Mouse (Mus musculus): ENCODE measurements around the gene Tenm3.

The Tenm3 gene
- long read RNA-seq, experiment 1, partial matches to known transcripts = 0 of 4 reads
- long read RNA-seq, experiment 1, other reads (novel, unspliced or antisense) = 4 of 4 reads
- long read RNA-seq, experiment 2, partial matches to known transcripts = 2 of 8 reads
- long read RNA-seq, experiment 2, other reads (novel, unspliced or antisense) = 6 of 8 reads

- intact Hi-C loops (cut with DNase I) = no loop called here
These were observed at the start of gene Tenm3 for GRCm38 (mm10) chr8:48843931-48844285. TSS of gene Tenm3 (minus strand) at chr8:48843951.

GRCm38 (mm10) chr8:48890216-48890765 lies 46.5 kb upstream of the Tenm3 start:
- intact Hi-C loops (cut with DNase I) = no loop called here

GRCm38 (mm10) chr8:48884270-48884669 lies 40.5 kb upstream of the Tenm3 start:
- intact Hi-C loops (cut with DNase I) = no loop called here

GRCm38 (mm10) chr8:48880585-48880984 lies 36.8 kb upstream of the Tenm3 start:
- intact Hi-C loops (cut with DNase I) = no loop called here

- intact Hi-C loops (cut with DNase I) = no loop called here
These were observed 22.2 kb upstream of the Tenm3 start for GRCm38 (mm10) chr8:48865972-48866371.

GRCm38 (mm10) chr8:48865485-48865884 lies 21.7 kb upstream of the Tenm3 start:
- intact Hi-C loops (cut with DNase I) = no loop called here

- intact Hi-C loops (cut with DNase I) = no loop called here
These were observed 6.7 kb upstream of the Tenm3 start for GRCm38 (mm10) chr8:48850223-48851010.

- intact Hi-C loops (cut with DNase I) = no loop called here
These were observed 5.4 kb upstream of the Tenm3 start for GRCm38 (mm10) chr8:48849091-48849616.

DNA sequence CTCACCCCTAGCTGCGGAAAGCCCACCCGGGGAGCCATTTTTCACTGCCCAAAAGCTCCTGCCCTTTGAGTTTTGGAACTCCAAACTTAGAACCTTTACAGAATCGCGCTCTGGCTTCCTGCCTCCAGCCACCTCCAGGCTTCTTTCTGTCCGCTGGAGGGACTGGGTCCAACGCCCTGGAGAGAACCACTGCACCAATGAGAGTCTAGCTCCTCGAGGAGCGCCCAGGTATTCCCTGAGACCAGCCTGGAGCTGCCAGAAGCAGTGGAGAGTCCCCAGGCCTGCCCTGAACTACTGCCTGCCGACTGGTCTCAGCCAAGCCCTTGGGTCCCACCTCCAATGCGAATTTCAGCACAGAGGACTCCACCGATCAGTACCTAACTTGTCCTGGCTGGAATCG lies 1.2 kb upstream of the Tenm3 start:
- intact Hi-C loops (cut with DNase I) = no loop called here

DNA sequence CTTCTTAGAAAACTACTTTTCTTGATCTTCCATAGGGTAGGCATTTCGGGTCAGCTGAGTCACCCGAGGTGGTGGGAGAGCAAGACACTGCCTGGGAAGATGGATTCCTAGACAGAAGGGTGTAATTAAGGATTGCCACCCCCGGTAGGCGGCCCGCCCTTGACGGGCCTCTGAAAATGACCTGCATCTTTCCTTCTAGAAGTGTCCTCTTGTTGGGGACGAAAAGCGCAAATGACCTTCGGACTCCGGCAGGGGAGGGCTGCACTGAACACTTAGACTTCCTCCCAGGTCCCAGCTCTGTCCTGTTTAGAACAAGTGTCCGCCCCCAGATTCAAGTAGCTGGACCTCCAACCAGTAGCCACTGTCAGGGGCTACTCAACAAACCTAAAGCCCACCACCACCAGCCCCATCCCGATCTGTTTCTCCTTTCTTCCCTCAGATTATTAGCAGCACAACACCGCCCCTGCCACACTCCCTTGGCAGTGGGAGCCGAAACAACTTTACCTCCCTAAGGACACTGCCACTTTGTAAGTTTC lies 687 bp upstream of the Tenm3 start:
- intact Hi-C loops (cut with DNase I) = no loop called here

DNA sequence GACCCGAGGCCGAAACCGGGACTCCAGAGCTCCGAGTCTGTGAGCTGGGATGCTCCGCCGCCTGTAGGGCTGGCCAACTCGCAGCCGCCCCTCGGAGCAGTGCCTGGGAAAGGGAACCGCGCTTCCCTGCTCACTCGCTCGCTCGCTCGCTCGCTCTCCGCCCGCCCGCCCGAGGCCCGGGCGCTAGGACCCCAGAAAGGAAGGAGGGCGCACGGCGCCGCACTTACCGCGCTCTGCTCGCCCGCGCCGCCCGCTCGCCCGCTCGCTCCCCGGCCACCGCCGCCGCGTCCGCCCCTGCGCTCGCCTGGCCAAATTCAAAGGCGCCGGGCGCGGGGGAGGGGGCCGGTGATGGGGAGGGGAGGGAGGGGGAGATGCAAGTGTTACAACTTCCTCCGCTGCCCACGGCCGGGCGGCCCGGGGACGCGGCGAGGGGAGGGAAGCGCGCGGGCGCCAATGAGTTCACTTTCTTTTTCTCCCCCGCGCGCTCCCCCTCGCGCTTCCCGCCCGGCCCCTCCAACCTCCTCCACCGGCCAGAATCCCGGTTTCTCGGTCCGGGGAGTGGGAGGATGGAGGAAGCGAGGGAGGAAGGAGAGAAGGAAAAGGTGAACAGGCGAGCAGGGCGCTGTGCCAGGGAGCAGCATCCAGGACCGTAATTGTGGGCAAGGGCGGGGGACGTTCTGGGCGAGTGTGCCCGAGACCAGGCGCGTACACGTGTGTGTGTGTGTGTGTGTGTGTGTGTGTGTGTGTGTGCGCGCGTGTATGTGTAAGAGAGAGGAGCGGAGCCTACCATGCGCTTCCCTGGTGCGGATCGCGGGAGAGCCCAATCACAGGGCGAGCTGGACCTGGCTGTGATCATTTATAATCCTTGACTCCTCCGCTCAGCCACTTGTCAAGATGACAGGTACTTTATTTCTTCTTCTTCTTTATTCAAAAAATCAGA lies 490 bp downstream of the Tenm3 start:
- intact Hi-C loops (cut with DNase I) = no loop called here

GRCm38 (mm10) chr8:48842516-48842990 lies 1.2 kb downstream of the Tenm3 start:
- intact Hi-C loops (cut with DNase I) = no loop called here

GRCm38 (mm10) chr8:48842035-48842434 lies 1.7 kb downstream of the Tenm3 start:
- intact Hi-C loops (cut with DNase I) = no loop called here

DNA sequence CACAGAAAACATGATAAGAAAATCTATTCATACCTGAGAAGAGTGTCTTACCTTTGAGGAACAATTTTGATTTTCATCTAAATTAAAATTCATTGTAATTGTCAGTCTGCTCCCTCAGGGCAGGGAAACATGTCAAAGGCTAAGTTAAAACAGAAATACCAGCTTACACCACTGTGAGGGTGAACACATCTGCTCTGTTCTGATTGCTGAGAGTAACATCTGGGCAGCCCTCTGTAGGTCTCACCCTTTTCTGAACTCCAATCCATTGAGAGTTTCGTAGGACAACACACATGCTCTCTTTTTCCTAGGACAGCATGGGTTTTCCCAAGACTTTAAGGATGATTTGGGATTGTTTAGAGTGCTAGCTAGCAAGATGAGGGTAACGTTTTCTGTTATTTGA lies 8.0 kb downstream of the Tenm3 start:
- intact Hi-C loops (cut with DNase I) = no loop called here

- intact Hi-C loops (cut with DNase I) = loop anchor here (10.0 kb wide), 1 partner anchor 293 kb away; no protein-coding TSS in a partner anchor
These were observed 16.3 kb downstream of the Tenm3 start for GRCm38 (mm10) chr8:48827454-48827853.

- intact Hi-C loops (cut with DNase I) = loop anchor here (10.0 kb wide), 1 partner anchor 291 kb away; no protein-coding TSS in a partner anchor
These were observed 18.1 kb downstream of the Tenm3 start for GRCm38 (mm10) chr8:48825666-48826065.

- intact Hi-C loops (cut with DNase I) = loop anchor here (10.0 kb wide), 1 partner anchor 287 kb away; no protein-coding TSS in a partner anchor
These were observed 21.5 kb downstream of the Tenm3 start for GRCm38 (mm10) chr8:48822291-48822690.

DNA sequence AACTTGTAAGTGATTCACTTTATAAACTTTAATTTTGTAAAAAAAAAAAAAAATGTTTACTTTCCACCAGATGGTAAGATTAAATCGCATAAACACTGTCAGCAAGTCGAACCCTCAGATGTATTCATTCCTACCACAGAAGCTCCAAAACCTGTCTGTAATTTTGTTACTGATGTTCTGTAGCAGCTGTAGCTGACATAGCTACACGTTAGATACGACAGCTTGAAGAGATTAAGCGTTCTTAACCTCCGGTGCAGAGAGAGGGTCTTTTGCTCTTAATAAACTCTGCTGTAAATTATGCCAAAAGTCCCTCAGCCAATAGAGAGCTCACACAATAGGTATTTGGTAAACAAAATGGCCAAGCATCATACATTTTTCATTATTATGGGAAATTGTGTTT lies 23.8 kb downstream of the Tenm3 start:
- intact Hi-C loops (cut with DNase I) = loop anchor here (10.0 kb wide), 1 partner anchor 285 kb away; no protein-coding TSS in a partner anchor

DNA sequence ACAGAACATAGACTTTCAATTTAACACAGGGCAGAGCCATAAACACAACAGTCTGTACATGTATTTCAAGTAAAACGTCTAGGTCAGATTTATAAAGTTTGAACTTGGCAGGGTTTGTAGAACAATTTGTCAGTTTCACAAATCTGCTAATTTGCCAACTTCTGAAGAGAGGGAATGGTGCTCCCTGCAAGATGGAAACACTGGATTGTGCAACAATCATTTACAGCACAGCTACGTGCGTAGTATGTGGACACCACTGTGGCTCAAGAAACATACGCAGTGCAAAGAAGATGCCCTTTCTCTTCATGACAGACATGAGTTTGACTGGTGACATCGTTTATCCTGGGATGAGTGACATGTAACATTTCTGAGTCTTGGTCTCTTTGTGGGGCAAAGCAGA lies 24.4 kb downstream of the Tenm3 start:
- intact Hi-C loops (cut with DNase I) = no loop called here

DNA sequence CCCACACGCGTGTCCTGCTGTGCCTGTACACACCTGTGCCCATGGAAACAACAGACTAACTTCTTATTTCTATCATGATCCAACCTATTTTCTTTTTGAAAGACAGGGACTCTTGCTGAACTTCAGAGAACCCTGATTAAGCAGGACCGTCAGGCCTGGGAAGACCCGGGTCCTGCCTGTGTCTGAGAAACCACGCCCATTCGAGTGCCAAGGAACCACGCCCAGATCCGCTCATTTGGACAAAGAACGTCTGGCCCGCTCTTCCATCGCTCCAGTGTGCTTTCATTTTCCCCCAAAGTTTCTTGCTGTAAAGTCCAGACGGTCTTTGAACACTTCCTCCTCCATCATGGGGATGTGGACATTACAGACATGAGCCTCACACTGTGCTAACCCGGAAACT lies 26.8 kb downstream of the Tenm3 start:
- intact Hi-C loops (cut with DNase I) = no loop called here
